In genomic region chr5:35680958-35681357, GRCm38 (mm10) we compare ENCODE assay signal across 8 mouse cellular contexts. TPM values are rescaled to one million over a fixed set of nuclear protein-coding genes. Genes with fewer than 3 reads are reported as not detected.
DNase-seq lines count a peak whose midpoint lies in the region; ATAC-seq and TF ChIP-seq lines count a peak whose summit lies in the region.
"Had no signal": no experiment of that assay in that cellular context is flagged by ENCODE, and none has a peak within 500 bp of the region (broad histone marks: within the 10 kb centered on the region; RNA-seq: fewer than 3 reads in every experiment).

No protein-coding gene starts in this region.

- peak overlapping the region; percentile 31; the same call in 1 of the 2 replicates for H3K27ac ChIP-seq in gastrocnemius, adult 2 months
- H3K27ac ChIP-seq: lung, embryonic 15.5 days had no signal

- DNase-seq in kidney, adult 9 months, result peak; percentile 72
- no peak for DNase-seq in kidney, adult 11 months
- peak; percentile 81 for DNase-seq in NIH3T3 (ENCODE audit: low read depth)
- DNase-seq in gastrocnemius, adult 2 months, result peak; percentile 69
- DNase-seq in layer of hippocampus, postnatal 10 days (ENCODE audit: low spot score in 2 of 2), result peak; percentile 67 to 74

- H3K4me3 ChIP-seq in gastrocnemius, adult 2 months, result no peak overlapping the region
- H3K4me3 ChIP-seq: lung, embryonic 15.5 days had no signal

- ATAC-seq in erythroblast, adult 5-6 weeks (replicated peaks; ENCODE audit: low FRiP score, poor library complexity, severe bottlenecking), result no peak
- no peak for ATAC-seq in megakaryocyte, adult 5-6 weeks (ENCODE audit: poor library complexity, severe bottlenecking)

- TF ChIP-seq CTCF in gastrocnemius, adult 2 months (IDR thresholded peaks at IDR 0.05), result peak; percentile 72

- intact Hi-C loops in gastrocnemius, adult 2 months (cut with DNase I), result loop anchor here (1.0 kb wide), 1 partner anchor 86 kb away; no protein-coding TSS in a partner anchor

RNA-seq across cellular contexts. Expression of gene Htra3, which starts 1.4 kb away (rescaled TPM):
- total RNA-seq in gastrocnemius, adult 2 months (2021), result 10 to 100 TPM; 40.1 to 52.2 TPM
- total RNA-seq in layer of hippocampus, postnatal 10 days (2021), result 10 to 100 TPM; 15.4 to 18.2 TPM
- total RNA-seq in erythroblast, adult 5-6 weeks (2015; ENCODE audit: low replicate concordance), result not detected in 2 replicates
- total RNA-seq in erythroblast, adult 5-6 weeks (2017; ENCODE audit: low replicate concordance), result not detected in 2 replicates
- 0.04 TPM in 1 of 2 replicates, not detected in the other for total RNA-seq in megakaryocyte, adult 5-6 weeks (2015)
- not detected in 2 replicates for total RNA-seq in megakaryocyte, adult 5-6 weeks (2017)

RNA-seq across cellular contexts. Expression of gene Sh3tc1, which starts 58.8 kb away (rescaled TPM):
- total RNA-seq in gastrocnemius, adult 2 months (2021), result 1 to 10 TPM; 2.2 to 2.4 TPM
- total RNA-seq in layer of hippocampus, postnatal 10 days (2021), result 1 to 10 TPM; 2.5 TPM
- 0.63 and 1.3 TPM in 2 replicates for total RNA-seq in erythroblast, adult 5-6 weeks (2015; ENCODE audit: low replicate concordance)
- total RNA-seq in erythroblast, adult 5-6 weeks (2017; ENCODE audit: low replicate concordance), result 1.8 and 2.2 TPM in 2 replicates
- 6.6 and 6.8 TPM in 2 replicates for total RNA-seq in megakaryocyte, adult 5-6 weeks (2015)
- total RNA-seq in megakaryocyte, adult 5-6 weeks (2017), result 13.1 and 14.4 TPM in 2 replicates

Comparison
In these comparisons a context has a peak if more than half of its experiments do, and no peak if none do; other contexts are left out.
1. RNA of gene Htra3, which starts 1.4 kb away (total RNA-seq): 40.1 to 52.2 TPM in gastrocnemius, adult 2 months and 15.4 to 18.2 TPM in layer of hippocampus, postnatal 10 days; 0.04 TPM in megakaryocyte, adult 5-6 weeks and not detected in erythroblast, adult 5-6 weeks; every median in the first group is over 10 times any median in the second.